Mouse (Mus musculus): ENCODE measurements at regions not wholly inside any gene's neighbourhood (a gene's known extent, or its start where the extent isn't known, plus 50 kb on each side); places are given as distances from the start of the nearest gene placed in this dataset.

GRCm38 (mm10) chr3:149203451-149203850 is 213.1 kb upstream of the Adgrl2 start:
- WGBS = 86% methylated on average over 5 of the region's 5 CpGs
- H3K4me3 ChIP-seq (ENCODE audit: low read depth, low read length) = no peak overlapping the region
- no peak for ATAC-seq (ENCODE audit: low read depth)

GRCm38 (mm10) chr3:149196477-149197185 is 206.3 kb upstream of the Adgrl2 start:
- 88% methylated on average over 8 of the region's 8 CpGs for WGBS
- Histone ChIP-seq H3K4me3 (ENCODE audit: low read depth, low read length) (no peak overlapping the region), H3K4me1 (ENCODE audit: control insufficient read depth, insufficient read depth, low read length) (no peaks in the 10 kb centered on the region), H3K9ac (replicated peaks; ENCODE audit: low read depth, low read length) (no peak overlapping the region), H3K36me3 (ENCODE audit: control insufficient read depth, insufficient read depth, low read length) (no peaks in the 10 kb centered on the region), H3K27me3 (ENCODE audit: control insufficient read depth, insufficient read depth, low read length) (no peaks in the 10 kb centered on the region), H3K9me3 (ENCODE audit: control insufficient read depth, low read length) (no peaks in the 10 kb centered on the region), H3K27ac (ENCODE audit: low read depth, low read length) (no peak overlapping the region), H3K4me2 (ENCODE audit: low read depth, low read length) (no peak overlapping the region)
- no peak for ATAC-seq (ENCODE audit: low read depth)

More at GRCm38 (mm10) chr3:149203451-149203850, 213.1 kb upstream of the Adgrl2 start:
- no peak overlapping the region for H3K9ac ChIP-seq (replicated peaks; ENCODE audit: low read depth, low read length)
- no peaks in the 10 kb centered on the region for H3K36me3 ChIP-seq (ENCODE audit: control insufficient read depth, insufficient read depth, low read length)
- H3K9me3 ChIP-seq (ENCODE audit: control insufficient read depth, low read length) = no peaks in the 10 kb centered on the region
- no peaks in the 10 kb centered on the region for H3K27me3 ChIP-seq (ENCODE audit: control insufficient read depth, insufficient read depth, low read length)
- H3K27ac ChIP-seq (ENCODE audit: low read depth, low read length) = no peak overlapping the region
- H3K4me1 ChIP-seq (ENCODE audit: control insufficient read depth, insufficient read depth, low read length) = no peaks in the 10 kb centered on the region
- no peak overlapping the region for H3K4me2 ChIP-seq (ENCODE audit: low read depth, low read length)

- Histone ChIP-seq H3K36me3 (ENCODE audit: control insufficient read depth, insufficient read depth, low read length) (no peaks in the 10 kb centered on the region), H3K4me1 (ENCODE audit: control insufficient read depth, insufficient read depth, low read length) (peaks cover 8% of the 10 kb centered on the region; the same call in 1 of the 2 replicates), H3K9me3 (ENCODE audit: control insufficient read depth, low read length) (no peaks in the 10 kb centered on the region), H3K27me3 (ENCODE audit: control insufficient read depth, insufficient read depth, low read length) (no peaks in the 10 kb centered on the region), H3K4me2 (ENCODE audit: low read depth, low read length) (peak overlapping the region; percentile 30; the same call in 1 of the 2 replicates), H3K9ac (replicated peaks; ENCODE audit: low read depth, low read length) (no peak overlapping the region), H3K4me3 (ENCODE audit: low read depth, low read length) (no peak overlapping the region), H3K27ac (ENCODE audit: low read depth, low read length) (no peak overlapping the region)
- ATAC-seq (ENCODE audit: low read depth) = peak; percentile 31; the same call in 1 of the 2 replicates
- 48% methylated on average over 19 of the region's 19 CpGs for WGBS
These were observed 200.7 kb upstream of the Adgrl2 start for GRCm38 (mm10) chr3:149190856-149191576.

GRCm38 (mm10) chr3:149184136-149184551 is 193.8 kb upstream of the Adgrl2 start:
- H3K27ac ChIP-seq (ENCODE audit: low read depth, low read length) = no peak overlapping the region
- 12% methylated on average over 12 of the region's 12 CpGs for WGBS
- no peak overlapping the region for H3K4me3 ChIP-seq (ENCODE audit: low read depth, low read length)

GRCm38 (mm10) chr3:149182095-149182494 is 191.7 kb upstream of the Adgrl2 start:
- H3K27me3 ChIP-seq (ENCODE audit: control insufficient read depth, insufficient read depth, low read length) = no peaks in the 10 kb centered on the region; the same call in 1 of the 2 replicates
- H3K4me2 ChIP-seq (ENCODE audit: low read depth, low read length) = no peak overlapping the region
- no peak overlapping the region for H3K27ac ChIP-seq (ENCODE audit: low read depth, low read length)
- H3K4me3 ChIP-seq (ENCODE audit: low read depth, low read length) = no peak overlapping the region
- 95% methylated on average over 5 of the region's 5 CpGs for WGBS
- H3K36me3 ChIP-seq (ENCODE audit: control insufficient read depth, insufficient read depth, low read length) = no peaks in the 10 kb centered on the region
- ATAC-seq (ENCODE audit: low read depth) = no peak
- no peak overlapping the region for H3K9ac ChIP-seq (replicated peaks; ENCODE audit: low read depth, low read length)
- no peaks in the 10 kb centered on the region for H3K9me3 ChIP-seq (ENCODE audit: control insufficient read depth, low read length)
- H3K4me1 ChIP-seq (ENCODE audit: control insufficient read depth, insufficient read depth, low read length) = peaks cover 3% of the 10 kb centered on the region; the same call in 1 of the 2 replicates

More at GRCm38 (mm10) chr3:149184136-149184551, 193.8 kb upstream of the Adgrl2 start:
- no peaks in the 10 kb centered on the region for H3K36me3 ChIP-seq (ENCODE audit: control insufficient read depth, insufficient read depth, low read length)
- H3K4me1 ChIP-seq (ENCODE audit: control insufficient read depth, insufficient read depth, low read length) = peaks cover 3% of the 10 kb centered on the region; the same call in 1 of the 2 replicates
- no peaks in the 10 kb centered on the region for H3K27me3 ChIP-seq (ENCODE audit: control insufficient read depth, insufficient read depth, low read length)
- no peaks in the 10 kb centered on the region for H3K9me3 ChIP-seq (ENCODE audit: control insufficient read depth, low read length)
- ATAC-seq (ENCODE audit: low read depth) = no peak
- peak overlapping the region; percentile 42 for H3K4me2 ChIP-seq (ENCODE audit: low read depth, low read length)
- H3K9ac ChIP-seq (replicated peaks; ENCODE audit: low read depth, low read length) = 0 out of 2 replicates have a peak overlapping the region, but pooled peaks have one; percentile 11

- Histone ChIP-seq H3K4me1 (ENCODE audit: control insufficient read depth, insufficient read depth, low read length) (peaks cover 3% of the 10 kb centered on the region; the same call in 1 of the 2 replicates), H3K27me3 (ENCODE audit: control insufficient read depth, insufficient read depth, low read length) (no peaks in the 10 kb centered on the region; the same call in 1 of the 2 replicates), H3K9ac (replicated peaks; ENCODE audit: low read depth, low read length) (no peak overlapping the region), H3K27ac (ENCODE audit: low read depth, low read length) (no peak overlapping the region), H3K9me3 (ENCODE audit: control insufficient read depth, low read length) (no peaks in the 10 kb centered on the region), H3K36me3 (ENCODE audit: control insufficient read depth, insufficient read depth, low read length) (no peaks in the 10 kb centered on the region), H3K4me3 (ENCODE audit: low read depth, low read length) (no peak overlapping the region), H3K4me2 (ENCODE audit: low read depth, low read length) (no peak overlapping the region)
- WGBS = 40% methylated on average over 8 of the region's 8 CpGs
- no peak for ATAC-seq (ENCODE audit: low read depth)
These were observed 189.8 kb upstream of the Adgrl2 start for GRCm38 (mm10) chr3:149180129-149180528.

- Histone ChIP-seq H3K4me2 (ENCODE audit: low read depth, low read length) (no peak overlapping the region), H3K4me3 (ENCODE audit: low read depth, low read length) (no peak overlapping the region), H3K9ac (replicated peaks; ENCODE audit: low read depth, low read length) (no peak overlapping the region), H3K27ac (ENCODE audit: low read depth, low read length) (no peak overlapping the region), H3K9me3 (ENCODE audit: control insufficient read depth, low read length) (no peaks in the 10 kb centered on the region), H3K27me3 (ENCODE audit: control insufficient read depth, insufficient read depth, low read length) (no peaks in the 10 kb centered on the region; the same call in 1 of the 2 replicates), H3K4me1 (ENCODE audit: control insufficient read depth, insufficient read depth, low read length) (peaks cover 3% of the 10 kb centered on the region; the same call in 1 of the 2 replicates), H3K36me3 (ENCODE audit: control insufficient read depth, insufficient read depth, low read length) (no peaks in the 10 kb centered on the region)
- 86% methylated on average over 11 of the region's 11 CpGs for WGBS
- ATAC-seq (ENCODE audit: low read depth) = no peak
These were observed 189.2 kb upstream of the Adgrl2 start for GRCm38 (mm10) chr3:149179486-149180116.

- no peak overlapping the region for H3K27ac ChIP-seq (ENCODE audit: low read depth, low read length)
These were observed 188.5 kb upstream of the Adgrl2 start for GRCm38 (mm10) chr3:149178891-149179290.

More at GRCm38 (mm10) chr3:149178891-149179290, 188.5 kb upstream of the Adgrl2 start:
- Histone ChIP-seq H3K4me1 (ENCODE audit: control insufficient read depth, insufficient read depth, low read length) (no peaks in the 10 kb centered on the region), H3K27me3 (ENCODE audit: control insufficient read depth, insufficient read depth, low read length) (no peaks in the 10 kb centered on the region; the same call in 1 of the 2 replicates), H3K4me3 (ENCODE audit: low read depth, low read length) (no peak overlapping the region), H3K9ac (replicated peaks; ENCODE audit: low read depth, low read length) (no peak overlapping the region), H3K4me2 (ENCODE audit: low read depth, low read length) (no peak overlapping the region), H3K36me3 (ENCODE audit: control insufficient read depth, insufficient read depth, low read length) (no peaks in the 10 kb centered on the region), H3K9me3 (ENCODE audit: control insufficient read depth, low read length) (no peaks in the 10 kb centered on the region)
- WGBS = 92% methylated on average over 3 of the region's 3 CpGs
- ATAC-seq (ENCODE audit: low read depth) = no peak
